Mouse (Mus musculus): ENCODE data around the gene Ccdc24.

DNA sequence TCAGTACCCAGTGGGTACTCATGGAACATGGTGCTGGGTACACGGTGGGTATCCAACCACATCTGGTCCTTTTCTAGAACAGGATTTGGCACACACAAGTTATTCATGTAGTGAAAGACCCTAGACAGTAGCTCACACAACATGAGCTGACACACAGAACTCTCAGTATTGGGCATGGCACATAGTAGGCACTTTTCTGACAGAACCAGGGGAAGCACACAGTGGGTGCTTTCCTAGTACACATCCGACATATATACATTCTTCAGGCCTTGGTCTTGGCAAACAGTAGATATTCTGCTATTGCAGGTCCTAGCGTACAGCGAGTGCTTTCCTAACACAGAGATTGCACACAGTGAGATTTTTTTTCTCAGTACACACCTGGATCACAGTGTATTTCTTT, 26.1 kb downstream of the Ccdc24 start:
- no peak for TF ChIP-seq CTCF (IDR thresholded peaks at IDR 0.05; ENCODE audit: control insufficient read depth, insufficient read depth, insufficient replicate concordance, low read depth, low read length)
- no peak for TF ChIP-seq POLR2A (IDR thresholded peaks at IDR 0.05; ENCODE audit: control insufficient read depth, low read depth, low read length)
